Mouse (Mus musculus): ENCODE measurements at regions not wholly inside any gene's neighbourhood (a gene's known extent, or its start where the extent isn't known, plus 50 kb on each side); places are given as distances from the start of the nearest gene placed in this dataset.

DNA sequence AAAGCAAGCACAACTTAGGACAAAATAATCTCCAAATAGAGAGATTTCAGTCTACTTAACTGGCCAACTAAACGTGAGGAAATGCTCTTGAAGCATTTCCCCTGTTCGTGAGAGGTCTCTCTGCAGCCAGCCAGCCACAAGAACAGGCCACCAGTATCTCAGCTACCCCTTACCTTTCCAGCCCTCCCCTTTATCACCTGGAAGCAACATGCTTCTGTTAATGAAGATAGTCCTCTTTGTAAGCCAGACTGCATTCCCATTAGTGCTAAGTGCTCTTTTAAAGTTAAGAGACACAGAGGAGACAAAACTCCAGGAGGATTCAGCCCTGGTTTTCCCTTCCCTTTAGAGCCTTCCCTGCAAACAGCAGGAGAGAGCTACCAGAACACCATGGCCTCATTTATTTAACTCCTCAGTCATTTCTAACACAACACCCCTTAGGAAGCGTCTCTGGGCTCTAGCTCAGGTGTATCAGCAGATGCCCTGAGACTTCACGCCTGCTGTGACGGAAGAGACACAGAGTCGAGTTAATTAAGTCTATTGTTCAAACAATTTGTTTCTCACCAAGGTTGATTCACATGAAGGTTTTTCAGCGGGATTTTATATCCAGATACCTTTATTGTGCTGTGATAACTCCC is 157.8 kb upstream of the Nabp1 start:
- Histone ChIP-seq H3K36me3 (ENCODE audit: control insufficient read depth, insufficient read depth, low read length) (no peaks in the 10 kb centered on the region), H3K27ac (replicated peaks; ENCODE audit: low read depth, low read length) (no peak overlapping the region), H3K9me3 (ENCODE audit: control insufficient read depth, low read length) (no peaks in the 10 kb centered on the region), H3K4me2 (ENCODE audit: low read depth, low read length) (no peak overlapping the region), H3K27me3 (replicated peaks; ENCODE audit: control insufficient read depth, insufficient read depth, low read length) (no peaks in the 10 kb centered on the region), H3K4me1 (ENCODE audit: control insufficient read depth, insufficient read depth, low read length) (no peaks in the 10 kb centered on the region), H3K4me3 (ENCODE audit: low read depth, low read length) (no peak overlapping the region), H3K9ac (ENCODE audit: low read depth, low read length) (no peak overlapping the region)
- DNase-seq (ENCODE audit: low spot score) (no peak), ATAC-seq (ENCODE audit: low read depth) (no peak)
- 49% methylated on average over 7 of the region's 7 CpGs for WGBS

GRCm38 (mm10) chr1:51633795-51634194 is 155.6 kb upstream of the Nabp1 start:
- Histone ChIP-seq H3K36me3 (ENCODE audit: control insufficient read depth, insufficient read depth, low read length) (no peaks in the 10 kb centered on the region), H3K9me3 (ENCODE audit: control insufficient read depth, low read length) (no peaks in the 10 kb centered on the region), H3K9ac (ENCODE audit: low read depth, low read length) (no peak overlapping the region), H3K27me3 (replicated peaks; ENCODE audit: control insufficient read depth, insufficient read depth, low read length) (no peaks in the 10 kb centered on the region), H3K27ac (replicated peaks; ENCODE audit: low read depth, low read length) (no peak overlapping the region), H3K4me3 (ENCODE audit: low read depth, low read length) (no peak overlapping the region), H3K4me2 (ENCODE audit: low read depth, low read length) (no peak overlapping the region), H3K4me1 (ENCODE audit: control insufficient read depth, insufficient read depth, low read length) (no peaks in the 10 kb centered on the region)
- DNase-seq (ENCODE audit: low spot score) (no peak), ATAC-seq (ENCODE audit: low read depth) (no peak)
- WGBS: 71% methylated on average over 5 of the region's 5 CpGs

DNA sequence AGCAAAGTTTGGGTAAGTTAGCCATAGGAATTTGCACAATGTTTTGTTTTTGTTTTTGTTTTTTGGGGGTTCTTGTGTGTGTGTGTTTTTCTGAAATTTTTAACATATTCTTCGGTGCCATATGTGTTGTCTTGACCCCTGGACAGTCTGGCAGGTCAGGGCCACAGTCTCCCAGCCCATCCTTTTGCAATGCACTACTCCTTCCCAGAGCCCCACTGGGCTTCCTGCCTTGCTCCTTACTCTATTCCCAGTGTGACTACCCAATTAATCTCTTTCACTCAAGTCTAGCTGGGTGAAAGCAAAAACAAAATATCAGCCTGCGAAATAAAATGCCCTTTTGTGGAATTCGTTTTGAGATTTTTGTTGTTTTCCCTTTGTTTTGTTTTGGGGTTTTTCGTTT is 154.6 kb upstream of the Nabp1 start:
- Histone ChIP-seq H3K4me3 (ENCODE audit: low read depth, low read length) (no peak overlapping the region), H3K27ac (replicated peaks; ENCODE audit: low read depth, low read length) (no peak overlapping the region), H3K4me2 (ENCODE audit: low read depth, low read length) (no peak overlapping the region), H3K9me3 (ENCODE audit: control insufficient read depth, low read length) (no peaks in the 10 kb centered on the region), H3K36me3 (ENCODE audit: control insufficient read depth, insufficient read depth, low read length) (no peaks in the 10 kb centered on the region), H3K9ac (ENCODE audit: low read depth, low read length) (no peak overlapping the region), H3K27me3 (replicated peaks; ENCODE audit: control insufficient read depth, insufficient read depth, low read length) (no peaks in the 10 kb centered on the region), H3K4me1 (ENCODE audit: control insufficient read depth, insufficient read depth, low read length) (no peaks in the 10 kb centered on the region)
- ATAC-seq (ENCODE audit: low read depth) (no peak), DNase-seq (ENCODE audit: low spot score) (no peak)
- 75% methylated on average over 4 of the region's 4 CpGs for WGBS

DNA sequence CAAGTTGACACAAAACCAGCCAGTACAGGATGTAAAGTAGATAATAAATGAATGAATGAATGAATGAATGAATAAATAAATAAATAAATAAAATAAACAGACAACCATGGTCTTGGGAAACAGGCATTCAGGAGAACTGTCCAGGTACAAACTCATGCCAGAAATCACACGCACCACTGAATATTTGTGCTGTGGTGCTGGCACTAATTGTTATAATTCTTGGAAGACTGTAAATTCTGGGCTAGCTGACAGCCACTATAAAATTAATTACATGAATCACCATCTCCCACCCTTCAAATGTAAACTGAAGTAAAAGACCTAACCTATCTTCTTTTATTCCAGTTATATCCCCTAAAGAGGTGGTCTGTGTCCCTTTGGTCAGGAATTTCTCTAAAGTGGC is 151.6 kb upstream of the Nabp1 start:
- H3K27ac ChIP-seq (replicated peaks; ENCODE audit: low read depth, low read length): no peak overlapping the region
- 90% methylated on average over 1 of the region's 1 CpGs for WGBS

GRCm38 (mm10) chr1:51628137-51628793 is 150.0 kb upstream of the Nabp1 start:
- DNase-seq (ENCODE audit: low spot score): peak; percentile 30
- Histone ChIP-seq H3K27ac (replicated peaks; ENCODE audit: low read depth, low read length) (no peak overlapping the region), H3K36me3 (ENCODE audit: control insufficient read depth, insufficient read depth, low read length) (no peaks in the 10 kb centered on the region), H3K4me1 (ENCODE audit: control insufficient read depth, insufficient read depth, low read length) (no peaks in the 10 kb centered on the region), H3K4me3 (ENCODE audit: low read depth, low read length) (no peak overlapping the region), H3K27me3 (replicated peaks; ENCODE audit: control insufficient read depth, insufficient read depth, low read length) (no peaks in the 10 kb centered on the region), H3K9me3 (ENCODE audit: control insufficient read depth, low read length) (no peaks in the 10 kb centered on the region), H3K9ac (ENCODE audit: low read depth, low read length) (no peak overlapping the region), H3K4me2 (ENCODE audit: low read depth, low read length) (no peak overlapping the region)
- 66% methylated on average over 5 of the region's 5 CpGs for WGBS
- no peak for ATAC-seq (ENCODE audit: low read depth)

More for the DNA sequence above, 151.6 kb upstream of the Nabp1 start:
- Histone ChIP-seq H3K4me1 (ENCODE audit: control insufficient read depth, insufficient read depth, low read length) (no peaks in the 10 kb centered on the region), H3K27me3 (replicated peaks; ENCODE audit: control insufficient read depth, insufficient read depth, low read length) (no peaks in the 10 kb centered on the region), H3K4me2 (ENCODE audit: low read depth, low read length) (no peak overlapping the region), H3K9me3 (ENCODE audit: control insufficient read depth, low read length) (no peaks in the 10 kb centered on the region), H3K36me3 (ENCODE audit: control insufficient read depth, insufficient read depth, low read length) (no peaks in the 10 kb centered on the region), H3K4me3 (ENCODE audit: low read depth, low read length) (no peak overlapping the region), H3K9ac (ENCODE audit: low read depth, low read length) (no peak overlapping the region)
- DNase-seq (ENCODE audit: low spot score) (no peak), ATAC-seq (ENCODE audit: low read depth) (no peak)

DNA sequence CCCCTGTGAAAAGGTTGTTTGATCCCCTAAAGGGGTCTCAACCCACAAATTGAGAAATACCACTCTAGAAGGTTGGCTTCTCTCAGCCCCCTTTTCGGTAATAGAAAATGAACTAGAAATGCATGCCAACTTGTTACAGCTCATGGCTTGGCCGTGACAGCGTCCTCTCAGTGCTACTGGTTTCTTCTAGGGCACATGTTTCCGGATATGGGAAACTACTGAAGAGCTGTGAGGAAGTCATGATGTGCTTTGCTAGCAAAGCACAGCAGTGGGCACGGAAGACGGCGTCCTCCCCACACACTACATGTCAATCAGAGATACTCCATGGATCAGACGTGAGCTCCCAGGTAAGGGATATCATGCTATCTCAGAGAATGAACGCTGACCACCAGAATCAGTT is 148.1 kb upstream of the Nabp1 start:
- Histone ChIP-seq H3K4me1 (ENCODE audit: control insufficient read depth, insufficient read depth, low read length) (no peaks in the 10 kb centered on the region), H3K27ac (replicated peaks; ENCODE audit: low read depth, low read length) (no peak overlapping the region), H3K9ac (ENCODE audit: low read depth, low read length) (no peak overlapping the region), H3K27me3 (replicated peaks; ENCODE audit: control insufficient read depth, insufficient read depth, low read length) (no peaks in the 10 kb centered on the region), H3K9me3 (ENCODE audit: control insufficient read depth, low read length) (no peaks in the 10 kb centered on the region), H3K4me2 (ENCODE audit: low read depth, low read length) (no peak overlapping the region), H3K4me3 (ENCODE audit: low read depth, low read length) (no peak overlapping the region), H3K36me3 (ENCODE audit: control insufficient read depth, insufficient read depth, low read length) (no peaks in the 10 kb centered on the region)
- ATAC-seq (ENCODE audit: low read depth): no peak
- DNase-seq (ENCODE audit: low spot score): no peak
- 83% methylated on average over 9 of the region's 9 CpGs for WGBS

DNA sequence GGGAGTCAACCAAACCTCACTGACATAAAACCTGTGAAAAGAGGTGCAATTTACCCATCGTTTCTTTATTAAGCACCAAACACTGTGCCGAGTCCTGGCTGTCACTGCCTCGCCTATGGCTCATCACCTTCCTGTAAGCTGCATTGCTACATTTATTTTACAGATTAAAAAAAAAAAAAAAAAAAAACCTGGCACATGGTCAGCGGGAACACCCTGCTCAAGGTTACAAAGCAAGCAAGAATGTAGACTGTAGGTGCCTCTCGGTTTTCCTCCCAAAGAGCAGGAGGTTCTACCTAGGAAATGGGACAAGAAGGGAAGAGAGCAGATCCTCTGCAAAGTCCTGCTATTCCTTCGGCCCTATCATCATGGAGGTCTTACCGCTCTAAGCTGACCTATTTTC is 146.9 kb upstream of the Nabp1 start:
- Histone ChIP-seq H3K4me2 (ENCODE audit: low read depth, low read length) (no peak overlapping the region), H3K9me3 (ENCODE audit: control insufficient read depth, low read length) (no peaks in the 10 kb centered on the region), H3K27me3 (replicated peaks; ENCODE audit: control insufficient read depth, insufficient read depth, low read length) (no peaks in the 10 kb centered on the region), H3K4me1 (ENCODE audit: control insufficient read depth, insufficient read depth, low read length) (no peaks in the 10 kb centered on the region), H3K36me3 (ENCODE audit: control insufficient read depth, insufficient read depth, low read length) (no peaks in the 10 kb centered on the region), H3K9ac (ENCODE audit: low read depth, low read length) (no peak overlapping the region), H3K4me3 (ENCODE audit: low read depth, low read length) (no peak overlapping the region), H3K27ac (replicated peaks; ENCODE audit: low read depth, low read length) (no peak overlapping the region)
- no peak for ATAC-seq (ENCODE audit: low read depth)
- 81% methylated on average over 7 of the region's 7 CpGs for WGBS
- DNase-seq (ENCODE audit: low spot score): no peak

DNA sequence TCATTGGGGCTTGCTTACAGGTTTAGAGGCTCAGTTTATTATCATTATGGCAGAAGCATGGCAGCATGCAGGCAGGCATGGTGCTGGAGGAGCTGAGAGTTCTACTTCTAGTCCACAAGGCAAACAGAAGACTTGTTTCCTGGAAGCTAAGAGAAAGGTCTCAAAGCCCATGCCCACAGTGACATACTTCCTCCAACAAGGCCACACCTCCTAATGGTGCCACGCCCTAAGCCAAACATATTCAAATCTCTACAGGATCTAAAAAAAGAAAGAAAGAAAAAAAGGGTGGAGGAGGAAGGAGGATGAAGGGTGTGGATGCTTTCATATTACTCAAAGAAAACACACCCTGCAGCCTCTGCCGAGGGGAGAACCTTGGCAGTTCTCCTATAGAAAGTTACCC is 146.3 kb upstream of the Nabp1 start:
- ATAC-seq (ENCODE audit: low read depth) (no peak), DNase-seq (ENCODE audit: low spot score) (no peak)
- H3K27ac ChIP-seq (replicated peaks; ENCODE audit: low read depth, low read length): no peak overlapping the region
- no peaks in the 10 kb centered on the region for H3K4me1 ChIP-seq (ENCODE audit: control insufficient read depth, insufficient read depth, low read length)
- no peaks in the 10 kb centered on the region for H3K9me3 ChIP-seq (ENCODE audit: control insufficient read depth, low read length)
- no peaks in the 10 kb centered on the region for H3K36me3 ChIP-seq (ENCODE audit: control insufficient read depth, insufficient read depth, low read length)
- H3K9ac ChIP-seq (ENCODE audit: low read depth, low read length): no peak overlapping the region
- no peak overlapping the region for H3K4me3 ChIP-seq (ENCODE audit: low read depth, low read length)
- H3K27me3 ChIP-seq (replicated peaks; ENCODE audit: control insufficient read depth, insufficient read depth, low read length): no peaks in the 10 kb centered on the region
- 79% methylated on average over 2 of the region's 2 CpGs for WGBS
- no peak overlapping the region for H3K4me2 ChIP-seq (ENCODE audit: low read depth, low read length)

- DNase-seq (ENCODE audit: low spot score) (no peak), ATAC-seq (ENCODE audit: low read depth) (no peak)
- Histone ChIP-seq H3K36me3 (ENCODE audit: control insufficient read depth, insufficient read depth, low read length) (no peaks in the 10 kb centered on the region), H3K4me1 (ENCODE audit: control insufficient read depth, insufficient read depth, low read length) (no peaks in the 10 kb centered on the region; the same call in 1 of the 2 replicates), H3K27me3 (replicated peaks; ENCODE audit: control insufficient read depth, insufficient read depth, low read length) (no peaks in the 10 kb centered on the region), H3K9me3 (ENCODE audit: control insufficient read depth, low read length) (no peaks in the 10 kb centered on the region), H3K4me2 (ENCODE audit: low read depth, low read length) (no peak overlapping the region), H3K4me3 (ENCODE audit: low read depth, low read length) (no peak overlapping the region), H3K9ac (ENCODE audit: low read depth, low read length) (no peak overlapping the region), H3K27ac (replicated peaks; ENCODE audit: low read depth, low read length) (no peak overlapping the region)
- 90% methylated on average over 3 of the region's 3 CpGs for WGBS
Observed at GRCm38 (mm10) chr1:51622986-51623385, 144.8 kb upstream of the Nabp1 start.

All from embryonic facial prominence, embryonic 14.5 days (tissue).